Mouse (Mus musculus) testis, postnatal 14 days (tissue): ENCODE measurements at regions not wholly inside any gene's neighbourhood (a gene's known extent, or its start where the extent isn't known, plus 50 kb on each side); places are given as distances from the start of the nearest gene placed in this dataset.

ENCODE experiments used
- DNase-seq: peaks from one replicate; pipeline ENCODE4 v3.0.0; 2021; ENCODE audit warnings: low spot score

DNA sequence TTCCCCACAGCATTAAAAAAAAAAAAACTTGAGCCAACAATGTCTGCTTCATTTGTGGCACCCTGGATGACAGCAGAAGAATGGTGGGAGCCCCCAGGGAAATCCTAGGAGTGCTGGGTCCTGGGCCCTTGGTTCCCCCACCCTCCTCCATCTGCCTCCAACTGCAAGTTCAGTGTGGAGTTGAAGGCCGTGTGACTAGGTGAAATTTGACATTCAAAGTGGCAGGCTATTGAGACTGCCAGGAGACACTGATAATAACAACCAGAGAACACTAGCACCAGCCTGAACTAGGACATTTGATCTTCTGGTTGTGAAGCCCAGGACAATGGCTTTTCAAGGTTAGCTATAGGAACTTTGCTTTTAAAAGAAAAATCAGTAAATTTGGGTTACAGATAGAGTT is 74.0 kb downstream of the Adamts15 start:
- no peak for DNase-seq

DNA sequence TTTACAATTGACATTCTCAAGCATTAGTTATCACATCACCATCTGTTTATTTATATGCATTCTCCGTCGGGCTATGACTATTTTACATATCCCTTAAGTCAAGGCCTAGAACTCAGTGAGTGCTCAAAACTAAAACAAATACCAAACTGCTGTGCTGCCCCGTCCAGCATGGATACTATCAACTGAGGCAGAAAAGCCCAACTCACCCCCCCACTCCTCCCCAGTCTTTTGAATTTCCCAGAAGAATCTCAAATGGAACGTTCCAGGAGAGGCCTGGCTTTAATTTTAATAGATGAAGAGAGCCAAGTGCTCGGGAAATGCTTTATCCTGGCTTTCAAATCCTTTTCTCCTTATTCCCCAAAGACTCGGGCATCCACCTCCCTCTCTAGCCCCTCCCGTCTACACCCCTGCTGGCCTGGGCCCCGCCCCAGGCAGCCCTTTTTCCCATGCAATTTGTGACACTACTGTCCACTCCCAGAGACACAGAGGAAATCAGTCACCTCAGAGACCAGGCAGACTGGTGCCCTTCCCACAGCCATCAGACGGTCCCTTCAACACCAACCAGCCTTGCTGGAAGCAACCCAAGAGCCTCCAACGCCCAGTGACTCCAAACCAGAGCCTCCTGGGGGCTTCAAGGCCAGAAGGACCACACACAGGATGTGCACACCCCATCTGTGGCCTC is 76.5 kb downstream of the Adamts15 start:
- DNase-seq, result no peak

DNA sequence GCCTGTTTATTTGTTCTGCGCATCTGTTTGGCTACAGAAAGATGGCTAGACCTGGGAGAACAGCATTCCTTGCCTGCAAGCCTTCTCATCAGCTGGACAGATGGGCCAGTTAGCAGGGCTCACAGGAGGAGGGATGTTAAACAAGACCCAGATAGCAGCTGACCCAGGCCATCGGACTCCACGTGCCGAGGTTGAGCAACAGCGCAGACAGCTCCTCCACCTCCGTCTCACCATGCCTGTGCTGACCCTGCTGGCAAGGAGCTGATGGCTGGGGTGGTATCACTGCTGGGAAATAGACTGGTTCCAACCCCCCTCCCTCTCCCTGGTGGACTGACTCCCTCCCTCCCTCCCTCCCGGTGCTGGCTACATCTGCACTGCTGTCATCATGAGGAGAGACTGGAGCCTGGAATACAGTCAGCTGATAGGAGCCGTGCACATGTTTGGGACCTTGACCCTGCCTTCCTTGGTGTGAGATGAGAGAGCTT is 78.1 kb downstream of the Adamts15 start:
- peak; percentile 23 for DNase-seq

- DNase-seq, result no peak
Observed at GRCm38 (mm10) chr9:30834908-30835307, 87.3 kb downstream of the Adamts15 start.

DNA sequence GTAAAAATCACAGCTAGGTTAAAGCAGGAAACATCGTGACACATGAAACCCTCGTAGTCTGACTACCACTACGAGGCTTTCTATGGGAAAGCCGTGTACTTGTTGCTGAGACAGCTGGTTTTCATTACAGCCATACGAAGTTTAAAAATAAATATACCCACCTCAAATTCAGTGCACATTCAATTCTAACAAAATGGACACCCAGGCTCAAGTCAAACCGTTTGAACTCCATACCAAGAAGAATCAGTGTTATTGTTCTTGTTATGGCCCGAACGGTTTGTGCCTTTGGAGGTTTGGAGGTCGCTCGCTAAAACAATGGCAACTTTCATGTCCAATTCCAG is 87.7 kb downstream of the Adamts15 start:
- no peak for DNase-seq

DNA sequence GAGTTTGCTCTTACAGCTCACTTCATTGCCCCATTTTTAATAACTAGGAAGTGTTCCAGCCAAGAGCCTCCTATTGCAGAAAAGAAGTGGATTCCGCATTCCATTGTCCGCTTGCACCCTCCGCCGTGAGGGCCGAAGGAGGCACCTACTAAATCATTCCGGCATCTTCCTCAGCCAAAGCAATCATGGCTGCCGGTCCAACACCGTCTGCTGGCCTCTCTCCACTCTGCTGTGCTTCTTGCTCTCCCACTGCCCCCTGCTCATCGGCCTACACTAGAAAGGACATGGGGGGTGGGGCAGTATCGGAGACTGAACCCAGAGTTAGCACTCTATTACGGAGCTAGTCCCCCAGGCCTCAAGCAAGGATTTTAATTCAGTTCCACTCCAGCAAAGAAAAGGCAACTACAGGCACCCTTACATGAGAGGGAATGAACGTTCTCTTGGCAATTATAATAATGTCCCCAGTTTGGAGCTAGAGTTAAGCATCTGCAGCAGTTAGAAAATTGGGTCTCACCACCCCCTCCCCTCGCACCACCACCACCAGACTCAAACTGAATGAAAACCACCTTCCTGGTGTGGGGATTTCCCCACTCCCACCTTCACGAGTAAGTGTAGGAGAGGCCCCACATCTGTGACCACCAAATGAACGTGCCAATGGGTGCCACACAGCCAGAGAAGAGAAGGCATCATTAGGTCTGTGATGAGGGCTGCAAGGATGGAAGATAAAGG is 88.3 kb downstream of the Adamts15 start:
- peak; percentile 19 for DNase-seq

DNA sequence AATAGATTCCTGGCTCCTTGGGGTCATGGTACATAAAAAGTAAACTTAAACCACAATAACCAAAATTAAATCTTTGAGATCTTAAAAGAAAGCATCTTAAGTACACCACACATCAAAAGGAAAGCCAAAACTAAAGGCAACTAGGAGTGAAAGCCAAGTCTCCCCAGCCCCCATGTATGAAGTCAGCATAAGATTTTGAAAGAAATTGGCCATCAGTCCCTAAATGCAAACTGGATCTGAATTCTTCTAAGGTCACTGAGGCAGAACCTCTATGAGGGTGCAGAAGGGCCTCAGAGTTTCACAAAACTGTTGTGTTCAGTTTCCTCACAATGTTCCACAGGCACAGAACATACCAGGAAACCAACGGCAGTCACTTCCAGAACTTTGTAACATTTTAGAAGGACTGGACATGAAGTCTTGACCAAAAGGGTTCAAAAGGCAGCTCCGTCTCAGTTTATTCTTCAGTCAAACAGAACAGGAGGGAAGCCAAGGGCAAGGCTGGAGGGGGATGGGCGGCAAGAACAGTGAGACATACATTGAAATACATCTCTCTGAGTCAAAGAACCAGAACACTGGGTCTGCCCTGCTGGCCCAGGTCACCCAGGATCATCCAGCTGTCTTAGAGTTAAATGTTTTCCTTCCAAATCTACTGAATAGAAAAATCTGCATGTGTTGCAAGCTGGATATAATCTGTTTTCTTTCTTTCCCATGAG is 92.9 kb downstream of the Adamts15 start:
- DNase-seq, result peak; percentile 14

DNA sequence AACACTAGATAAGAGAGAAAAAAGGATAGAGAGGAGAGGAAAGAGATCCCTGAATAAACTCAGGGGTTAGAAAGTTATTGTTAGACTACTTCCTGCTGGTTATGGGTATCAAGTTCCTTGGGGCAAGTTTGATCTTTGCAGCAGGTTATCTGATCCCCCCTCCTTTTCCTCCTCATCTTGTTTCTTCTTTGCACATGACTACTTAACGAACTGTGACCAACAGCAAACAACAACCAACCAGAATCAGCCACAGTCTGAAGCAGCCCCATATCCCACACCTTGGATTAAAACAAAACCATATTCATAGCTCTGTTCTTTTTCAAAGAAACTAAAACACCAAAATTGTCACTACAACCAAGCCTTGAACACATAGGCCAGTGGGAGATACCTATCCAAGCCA is 94.5 kb downstream of the Adamts15 start:
- no peak for DNase-seq

DNA sequence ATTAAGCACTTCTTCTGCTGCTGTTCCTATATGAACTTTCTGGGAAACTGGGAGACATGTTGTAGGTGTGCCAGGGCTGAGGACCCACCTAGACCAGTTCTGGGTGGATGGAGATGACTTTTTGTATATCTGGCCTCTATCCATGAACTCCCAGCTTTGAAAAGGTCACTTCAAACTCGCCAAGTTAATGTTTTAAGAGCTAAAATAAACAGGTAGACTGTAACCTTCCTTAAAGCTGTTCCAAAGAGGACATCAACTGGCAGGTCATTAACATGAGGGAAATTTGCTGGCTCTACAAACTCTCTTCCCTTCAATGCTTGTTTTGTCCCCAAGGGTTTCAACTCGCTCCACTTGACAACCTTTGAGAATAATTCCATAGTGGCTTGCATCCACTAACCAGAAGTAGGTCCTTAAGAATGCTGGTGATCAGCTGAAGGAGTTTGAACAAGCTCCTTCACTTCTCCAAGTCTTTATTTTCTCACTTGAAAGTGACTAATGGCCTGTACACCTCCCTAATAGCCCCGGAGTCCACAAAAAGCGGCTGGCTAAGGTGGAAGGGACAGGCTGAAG is 98.1 kb downstream of the Adamts15 start:
- no peak for DNase-seq

- DNase-seq, result no peak
Observed at GRCm38 (mm10) chr9:30820806-30821375, 101.4 kb downstream of the Adamts15 start.

GRCm38 (mm10) chr9:30813246-30813645 is 109.0 kb downstream of the Adamts15 start:
- DNase-seq, result no peak

- no peak for DNase-seq
Observed at GRCm38 (mm10) chr9:30810843-30811242, 111.4 kb downstream of the Adamts15 start.

DNA sequence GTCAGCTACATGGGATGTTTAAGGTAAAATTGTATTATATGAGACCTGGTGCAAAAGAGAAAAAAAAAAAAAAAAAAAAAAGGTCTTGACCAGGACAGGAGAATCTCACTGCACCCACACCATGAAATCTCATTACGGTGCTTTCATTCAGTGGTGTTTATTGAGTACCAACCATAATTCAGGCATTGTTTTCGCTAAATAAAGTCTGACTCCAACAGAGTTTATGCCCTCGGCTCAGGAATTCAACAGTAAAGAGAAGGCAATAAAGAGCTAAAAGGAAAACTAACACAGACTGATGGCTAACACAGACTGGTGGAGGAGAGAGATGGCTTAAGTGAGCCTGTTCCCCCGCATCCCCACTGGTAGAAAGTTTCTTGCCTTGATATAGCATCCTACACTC is 112.0 kb downstream of the Adamts15 start:
- no peak for DNase-seq

GRCm38 (mm10) chr9:30808863-30809491 is 113.3 kb downstream of the Adamts15 start:
- peak; percentile 51 for DNase-seq

DNA sequence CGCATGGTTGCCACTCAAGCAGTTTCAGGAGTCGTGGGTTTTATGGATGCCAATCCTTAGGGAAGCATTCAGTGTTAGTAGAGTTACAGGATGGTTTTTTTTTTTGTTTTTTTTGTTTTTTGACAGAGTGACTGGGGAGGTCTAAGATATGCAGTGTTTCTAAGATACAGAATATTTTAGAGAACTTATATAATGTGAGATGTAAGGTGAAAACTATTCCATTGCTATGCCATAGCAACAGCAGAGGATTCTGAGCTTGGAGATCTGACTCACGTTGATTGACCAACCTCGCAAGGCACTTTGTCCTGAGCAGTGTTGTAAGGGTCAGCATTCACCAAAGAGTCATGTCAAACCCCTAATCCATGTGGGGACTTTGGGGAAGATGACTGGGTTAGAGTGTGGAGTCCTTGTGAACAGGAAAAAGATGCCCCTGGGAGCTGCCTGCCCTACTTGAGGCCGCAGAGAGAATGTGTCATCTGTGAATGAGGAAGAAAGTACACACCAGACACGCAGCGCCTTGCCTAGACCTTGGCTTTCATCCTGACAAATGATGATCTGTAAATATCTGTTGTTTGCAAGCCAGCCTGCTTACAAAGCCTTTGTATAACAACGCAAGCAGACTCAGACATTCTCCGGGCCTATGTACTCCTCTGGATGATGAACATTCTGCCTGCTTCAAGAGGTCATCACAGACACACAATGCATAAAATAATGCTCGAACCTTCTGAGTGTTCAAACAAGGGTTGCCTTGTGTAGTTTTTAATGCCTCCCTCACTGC is 118.3 kb downstream of the Adamts15 start:
- no peak for DNase-seq

- DNase-seq, result no peak
Observed at GRCm38 (mm10) chr9:30802826-30803225, 119.4 kb downstream of the Adamts15 start.

GRCm38 (mm10) chr9:30794701-30795407 is 127.4 kb downstream of the Adamts15 start:
- no peak for DNase-seq

DNA sequence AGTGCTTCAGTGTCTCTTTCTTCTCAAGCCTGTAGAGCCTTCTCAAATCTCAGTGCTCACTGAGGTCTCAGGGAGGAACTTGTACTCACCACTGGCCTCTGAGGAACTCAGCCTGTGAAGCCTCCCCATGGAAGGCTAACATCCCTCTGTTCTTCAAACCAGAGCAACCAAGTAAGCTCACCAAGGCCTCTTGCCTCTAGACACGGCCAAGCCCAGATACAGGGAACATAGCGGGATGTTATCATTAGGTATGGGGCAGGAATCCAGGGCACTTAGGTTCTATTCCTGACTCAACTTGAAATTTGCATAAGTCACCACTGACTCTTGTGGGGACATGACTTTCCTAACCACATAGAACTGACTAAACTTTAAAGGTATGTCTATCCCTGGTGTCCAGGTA is 141.0 kb downstream of the Adamts15 start:
- DNase-seq, result no peak

- no peak for DNase-seq
Observed at GRCm38 (mm10) chr9:30777816-30778215, 144.4 kb downstream of the Adamts15 start.

DNA sequence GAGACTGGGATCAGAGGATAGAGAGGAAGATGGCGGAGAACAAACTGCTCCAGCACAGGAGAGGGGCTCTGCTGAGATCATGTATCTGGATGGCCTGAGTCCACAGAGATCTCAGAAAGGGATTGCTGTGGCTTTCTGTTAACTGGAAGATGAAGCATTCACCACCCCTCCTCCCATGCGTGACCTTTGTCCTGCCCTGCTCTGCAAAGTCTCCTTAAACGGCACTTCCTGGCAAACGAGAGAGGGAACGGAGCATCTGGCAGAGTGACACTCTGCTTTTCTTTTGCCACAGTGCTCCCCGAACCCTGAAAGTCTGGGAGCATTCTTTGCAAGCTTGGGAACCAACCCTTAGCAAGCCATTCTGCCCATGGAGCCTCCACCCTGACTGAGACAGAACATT is 147.1 kb downstream of the Adamts15 start:
- no peak for DNase-seq
